Mouse (Mus musculus): ENCODE measurements around the gene Fbxl18. TPM values are rescaled to one million over a fixed set of nuclear protein-coding genes. Genes with fewer than 3 reads are reported as not detected.

The Fbxl18 gene
- total and polyA plus RNA-seq, 3 experiments = 4.6 to 7.4 TPM; not detected in 1

- TF ChIP-seq JUND (IDR thresholded peaks at IDR 0.05; ENCODE audit: low read depth, low read length) = no peak
- no peak for TF ChIP-seq POLR2A (IDR thresholded peaks at IDR 0.05; ENCODE audit: control insufficient read depth in 1 of 2, insufficient read depth in 1 of 2, low read depth in 1 of 2, low read length in 2 of 2, poor library complexity in 1 of 2)
- TF ChIP-seq USF1 (IDR thresholded peaks at IDR 0.05; ENCODE audit: low read depth, low read length) = no peak
- no peak for TF ChIP-seq ELF1 (IDR thresholded peaks at IDR 0.05; ENCODE audit: low read depth, low read length)
- TF ChIP-seq MYB (IDR thresholded peaks at IDR 0.05; ENCODE audit: low read depth, low read length) = no peak
- no peak for TF ChIP-seq ZNF384 (IDR thresholded peaks at IDR 0.05; ENCODE audit: low read depth, low read length)
- TF ChIP-seq MEF2A (IDR thresholded peaks at IDR 0.05; ENCODE audit: extremely low read depth, insufficient replicate concordance, low read depth, low read length, poor library complexity, severe bottlenecking) = no peak
- TF ChIP-seq RAD21 (IDR thresholded peaks at IDR 0.05; ENCODE audit: low read depth, low read length) = no peak
- no peak for TF ChIP-seq BHLHE40 (IDR thresholded peaks at IDR 0.05; ENCODE audit: borderline replicate concordance, low read depth, low read length)
- TF ChIP-seq KAT2A (conservative IDR thresholded peaks at IDR 0.05; ENCODE audit: low read depth, low read length) = no peak
- Histone ChIP-seq H3K27ac (ENCODE audit: control insufficient read depth, low read depth, low read length) (no peak overlapping the region), H3K27me3 (ENCODE audit: control insufficient read depth in 1 of 2, insufficient read depth in 2 of 2, low read length in 2 of 2) (no peaks in the 10 kb centered on the region)
Observed at GRCm38 (mm10) chr5:142821266-142821973, 73.8 kb downstream of the Fbxl18 start.

GRCm38 (mm10) chr5:142820276-142821265 is 74.7 kb downstream of the Fbxl18 start:
- TF ChIP-seq MYC (IDR thresholded peaks at IDR 0.05; ENCODE audit: low read depth, low read length) (no peak), TBP (IDR thresholded peaks at IDR 0.05; ENCODE audit: low read depth, low read length) (no peak), MAX (IDR thresholded peaks at IDR 0.05; ENCODE audit: low read length) (no peak), HCFC1 (IDR thresholded peaks at IDR 0.05; ENCODE audit: low read depth, low read length) (no peak)
- Histone ChIP-seq H3K9ac (ENCODE audit: control insufficient read depth, low read depth, low read length, poor library complexity, severe bottlenecking) (no peak overlapping the region), H3K4me1 (ENCODE audit: control insufficient read depth in 1 of 2, insufficient read depth in 2 of 2, low read length in 2 of 2) (no peaks in the 10 kb centered on the region), H3K4me3 (ENCODE audit: control insufficient read depth in 1 of 2, insufficient read depth in 1 of 2, low read depth in 2 of 2, low read length in 2 of 2) (no peak overlapping the region), H3K9me3 (replicated peaks; ENCODE audit: insufficient read depth, low read length) (no peaks in the 10 kb centered on the region), H3K79me2 (ENCODE audit: control insufficient read depth, insufficient read depth, low read length, poor library complexity) (no peaks in the 10 kb centered on the region), H3K27me3 (ENCODE audit: control insufficient read depth in 1 of 2, insufficient read depth in 2 of 2, low read length in 2 of 2) (no peaks in the 10 kb centered on the region), H3K27ac (ENCODE audit: control insufficient read depth, low read depth, low read length) (no peak overlapping the region), H3K36me3 (ENCODE audit: control insufficient read depth in 1 of 2, insufficient read depth in 2 of 2, low read length in 2 of 2) (no peaks in the 10 kb centered on the region)
- no peak for DNase-seq (ENCODE audit: low read depth, low spot score)

More at GRCm38 (mm10) chr5:142821266-142821973, 73.8 kb downstream of the Fbxl18 start:
- Histone ChIP-seq H3K9me3 (replicated peaks; ENCODE audit: insufficient read depth, low read length) (no peaks in the 10 kb centered on the region), H3K79me2 (ENCODE audit: control insufficient read depth, insufficient read depth, low read length, poor library complexity) (no peaks in the 10 kb centered on the region), H3K36me3 (ENCODE audit: control insufficient read depth in 1 of 2, insufficient read depth in 2 of 2, low read length in 2 of 2) (no peaks in the 10 kb centered on the region), H3K9ac (ENCODE audit: control insufficient read depth, low read depth, low read length, poor library complexity, severe bottlenecking) (no peak overlapping the region), H3K4me3 (ENCODE audit: control insufficient read depth in 1 of 2, insufficient read depth in 1 of 2, low read depth in 2 of 2, low read length in 2 of 2) (no peak overlapping the region), H3K4me1 (ENCODE audit: control insufficient read depth in 1 of 2, insufficient read depth in 2 of 2, low read length in 2 of 2) (no peaks in the 10 kb centered on the region)
- no peak for DNase-seq (ENCODE audit: low read depth, low spot score)
